Mouse (Mus musculus): Measurements from ENCODE around the gene Cacna1c. TPM values are rescaled to one million over a fixed set of nuclear protein-coding genes. Genes with fewer than 3 reads are reported as not detected.

Cacna1c gene
- polyA plus RNA-seq, 2 experiments = 8.9 to 29.0 TPM

DNA sequence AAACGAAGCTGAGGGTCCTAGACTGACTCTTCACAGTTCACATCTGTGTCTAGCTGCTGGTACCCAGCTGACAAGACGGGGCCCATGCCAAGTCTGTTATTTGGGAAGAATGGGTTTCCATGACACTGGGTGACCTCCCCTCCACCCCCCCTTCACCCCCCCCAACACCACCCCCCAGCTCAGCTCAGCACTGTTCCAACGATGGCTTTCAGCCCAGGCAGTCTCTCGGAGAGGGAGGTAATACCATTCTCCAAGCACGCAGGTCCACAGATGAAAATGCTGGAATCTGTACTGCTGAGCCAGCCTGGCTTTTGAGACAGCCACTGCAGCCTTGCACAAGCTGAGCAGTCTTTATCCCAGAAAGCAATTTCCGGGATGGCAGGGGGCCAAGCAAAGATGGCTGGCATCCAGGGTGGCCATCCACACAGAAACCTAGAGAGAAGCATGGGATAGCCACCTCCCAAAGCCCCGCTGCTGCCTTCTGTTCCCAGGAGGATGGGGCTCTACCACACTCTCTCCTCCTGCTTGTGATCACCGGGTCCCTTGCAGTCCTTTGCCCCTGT lies 41.3 kb upstream of the Cacna1c start:
- Histone ChIP-seq H3K36me3 (ENCODE audit: control insufficient read depth, insufficient read depth, low read length) (no peaks in the 10 kb centered on the region), H3K4me1 (ENCODE audit: control insufficient read depth, insufficient read depth, low read length) (peaks cover 6% of the 10 kb centered on the region; the same call in 1 of the 2 replicates), H3K27ac (replicated peaks; ENCODE audit: low read depth, low read length) (no peak overlapping the region), H3K9me3 (ENCODE audit: control insufficient read depth, low read length) (no peaks in the 10 kb centered on the region), H3K27me3 (ENCODE audit: control insufficient read depth, insufficient read depth, low read length) (no peaks in the 10 kb centered on the region), H3K9ac (ENCODE audit: low read depth, low read length, severe bottlenecking) (no peak overlapping the region), H3K4me2 (replicated peaks; ENCODE audit: low read depth, low read length, severe bottlenecking) (no peak overlapping the region), H3K4me3 (replicated peaks; ENCODE audit: low read length) (no peak overlapping the region)
- 46% methylated on average over 8 of the region's 8 CpGs for WGBS
- no peak for TF ChIP-seq POLR2A (IDR thresholded peaks at IDR 0.05; ENCODE audit: borderline replicate concordance, extremely low read depth, insufficient read depth, insufficient read length)
- ATAC-seq (ENCODE audit: low FRiP score, low read depth) (peak; percentile 68), DNase-seq (ENCODE audit: low spot score) (peak; percentile 64)

DNA sequence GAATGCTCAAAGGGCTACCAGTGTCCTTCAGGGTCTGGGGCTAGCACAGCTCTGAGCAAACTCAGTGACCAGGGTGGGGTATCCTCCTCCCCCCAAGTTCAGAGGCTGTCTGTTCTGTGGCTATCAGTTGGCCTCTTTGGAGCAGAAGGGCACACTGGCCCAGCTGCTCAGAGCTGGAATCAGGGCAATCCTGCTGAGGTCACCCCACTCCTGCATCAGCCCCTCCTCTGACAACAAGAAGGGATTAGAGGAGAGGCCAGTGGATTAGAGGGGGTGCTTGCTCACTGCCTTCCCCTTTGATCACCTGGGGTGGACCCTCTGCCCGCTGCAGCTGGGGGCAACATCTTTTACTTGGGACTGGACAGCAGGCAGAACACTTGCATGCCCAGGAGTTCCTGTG lies 40.0 kb upstream of the Cacna1c start, which contains the start of gene Cacna2d4:
TSS of gene Cacna2d4 (plus strand) at position 286 of the 400 bp plus-strand sequence.
- TF ChIP-seq POLR2A (IDR thresholded peaks at IDR 0.05; ENCODE audit: borderline replicate concordance, extremely low read depth, insufficient read depth, insufficient read length) = no peak
- H3K4me3 ChIP-seq (replicated peaks; ENCODE audit: low read length) = no peak within 1 kb of the TSS
- ATAC-seq (ENCODE audit: low FRiP score, low read depth) = no peak
- 58% methylated on average over 1 of the region's 1 CpGs for WGBS
- no peak within 1 kb of the TSS for H3K4me2 ChIP-seq (replicated peaks; ENCODE audit: low read depth, low read length, severe bottlenecking)
- H3K27me3 ChIP-seq (ENCODE audit: control insufficient read depth, insufficient read depth, low read length) = no peaks in the 10 kb centered on the region
- no peak for DNase-seq (ENCODE audit: low spot score)
- no peaks in the 10 kb centered on the region for H3K36me3 ChIP-seq (ENCODE audit: control insufficient read depth, insufficient read depth, low read length)
- no peaks in the 10 kb centered on the region for H3K9me3 ChIP-seq (ENCODE audit: control insufficient read depth, low read length)
- peaks cover 6% of the 10 kb centered on the region; the same call in 1 of the 2 replicates for H3K4me1 ChIP-seq (ENCODE audit: control insufficient read depth, insufficient read depth, low read length)
- H3K27ac ChIP-seq (replicated peaks; ENCODE audit: low read depth, low read length) = no peak within 1 kb of the TSS
- H3K9ac ChIP-seq (ENCODE audit: low read depth, low read length, severe bottlenecking) = no peak within 1 kb of the TSS

DNA sequence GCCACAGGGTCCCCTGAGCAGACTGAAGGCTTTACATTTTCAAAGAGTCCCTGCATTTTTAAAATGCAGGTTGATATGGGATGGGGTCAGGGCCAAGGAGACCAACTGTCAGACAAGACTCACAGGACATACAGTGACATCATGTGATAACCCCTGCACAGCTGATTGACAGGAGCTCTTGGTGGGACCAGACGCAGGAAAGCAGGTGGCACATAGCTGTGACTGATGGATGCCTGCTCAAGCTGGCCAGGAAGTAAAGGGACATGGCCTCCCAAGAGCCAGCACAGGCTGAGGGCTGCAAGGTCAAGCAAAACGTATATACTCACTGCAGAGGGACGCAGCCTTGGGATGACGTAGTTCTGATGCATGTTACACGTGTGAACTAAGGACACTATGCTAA lies 39.2 kb upstream of the Cacna1c start:
- ATAC-seq (ENCODE audit: low FRiP score, low read depth) (no peak), DNase-seq (ENCODE audit: low spot score) (no peak)
- H3K9me3 ChIP-seq (ENCODE audit: control insufficient read depth, low read length) = no peaks in the 10 kb centered on the region
- no peak overlapping the region for H3K4me2 ChIP-seq (replicated peaks; ENCODE audit: low read depth, low read length, severe bottlenecking)
- H3K27ac ChIP-seq (replicated peaks; ENCODE audit: low read depth, low read length) = no peak overlapping the region
- H3K36me3 ChIP-seq (ENCODE audit: control insufficient read depth, insufficient read depth, low read length) = no peaks in the 10 kb centered on the region
- WGBS = 78% methylated on average over 5 of the region's 5 CpGs
- no peak overlapping the region for H3K9ac ChIP-seq (ENCODE audit: low read depth, low read length, severe bottlenecking)
- no peak overlapping the region for H3K4me3 ChIP-seq (replicated peaks; ENCODE audit: low read length)
- H3K4me1 ChIP-seq (ENCODE audit: control insufficient read depth, insufficient read depth, low read length) = peaks cover 6% of the 10 kb centered on the region; the same call in 1 of the 2 replicates
- no peak for TF ChIP-seq POLR2A (IDR thresholded peaks at IDR 0.05; ENCODE audit: borderline replicate concordance, extremely low read depth, insufficient read depth, insufficient read length)
- H3K27me3 ChIP-seq (ENCODE audit: control insufficient read depth, insufficient read depth, low read length) = no peaks in the 10 kb centered on the region

DNA sequence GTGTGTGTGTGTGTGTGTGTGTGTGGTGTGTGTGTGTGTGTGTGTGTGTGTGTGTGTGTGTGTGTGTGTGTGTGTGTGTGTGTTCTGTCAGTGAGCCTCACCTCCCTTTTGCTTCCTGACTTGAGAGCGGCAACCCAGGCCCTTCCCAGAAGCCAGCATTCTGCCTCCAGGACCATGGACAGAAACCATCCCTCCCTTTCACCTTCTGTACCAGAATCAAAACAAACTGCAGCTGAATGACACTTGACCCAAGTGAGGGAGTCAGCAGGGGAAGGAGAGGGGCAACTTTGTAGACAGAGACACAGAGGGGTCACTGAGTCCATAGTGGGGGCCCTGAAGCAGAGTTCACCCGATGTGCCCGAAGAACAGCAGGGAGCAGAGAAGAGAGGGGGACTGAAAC lies 36.8 kb upstream of the Cacna1c start:
- no peaks in the 10 kb centered on the region for H3K9me3 ChIP-seq (ENCODE audit: control insufficient read depth, low read length)
- H3K4me1 ChIP-seq (ENCODE audit: control insufficient read depth, insufficient read depth, low read length) = peaks cover 6% of the 10 kb centered on the region; the same call in 1 of the 2 replicates
- ATAC-seq (ENCODE audit: low FRiP score, low read depth) (no peak), DNase-seq (ENCODE audit: low spot score) (peak; percentile 52)
- no peak for TF ChIP-seq POLR2A (IDR thresholded peaks at IDR 0.05; ENCODE audit: borderline replicate concordance, extremely low read depth, insufficient read depth, insufficient read length)
- no peaks in the 10 kb centered on the region for H3K36me3 ChIP-seq (ENCODE audit: control insufficient read depth, insufficient read depth, low read length)
- H3K27ac ChIP-seq (replicated peaks; ENCODE audit: low read depth, low read length) = no peak overlapping the region
- no peak overlapping the region for H3K4me2 ChIP-seq (replicated peaks; ENCODE audit: low read depth, low read length, severe bottlenecking)
- H3K4me3 ChIP-seq (replicated peaks; ENCODE audit: low read length) = no peak overlapping the region
- WGBS = 50% methylated on average over 3 of the region's 3 CpGs
- H3K27me3 ChIP-seq (ENCODE audit: control insufficient read depth, insufficient read depth, low read length) = no peaks in the 10 kb centered on the region
- no peak overlapping the region for H3K9ac ChIP-seq (ENCODE audit: low read depth, low read length, severe bottlenecking)

DNA sequence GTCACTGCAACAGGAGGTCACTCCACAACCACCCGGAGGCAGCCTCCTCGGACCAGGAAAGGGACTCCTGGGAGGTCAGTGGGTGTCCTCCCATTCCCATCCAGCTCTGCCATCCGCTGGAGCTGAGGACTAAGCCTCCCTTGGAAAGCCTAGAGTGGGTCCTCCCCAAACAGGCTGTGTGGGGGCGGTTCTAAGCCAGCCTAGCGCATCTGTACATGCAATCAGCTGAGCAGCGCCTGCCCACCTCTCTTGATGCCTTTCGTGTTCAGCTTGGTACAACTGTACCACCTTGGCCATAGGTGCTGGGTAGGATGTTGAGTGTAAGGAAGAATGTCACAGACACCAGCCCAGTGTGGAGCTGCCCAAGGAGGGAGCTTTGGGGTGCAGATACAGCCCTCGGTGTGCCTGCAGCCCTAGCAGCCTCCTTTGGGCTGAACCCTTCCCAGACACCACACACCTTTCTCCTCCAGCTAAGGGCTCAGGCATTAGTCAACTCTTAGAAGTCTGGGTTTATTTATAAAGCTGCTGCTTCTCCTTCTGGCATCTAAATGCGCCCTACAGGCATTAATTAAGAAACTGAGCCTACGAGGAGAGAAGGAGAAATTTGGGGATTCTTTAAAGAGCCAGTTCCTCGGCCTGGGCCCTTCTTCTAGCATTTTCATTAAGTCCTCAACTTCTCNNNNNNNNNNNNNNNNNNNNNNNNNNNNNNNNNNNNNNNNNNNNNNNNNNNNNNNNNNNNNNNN lies 32.8 kb upstream of the Cacna1c start:
- Histone ChIP-seq H3K9ac (ENCODE audit: low read depth, low read length, severe bottlenecking) (no peak overlapping the region), H3K27me3 (ENCODE audit: control insufficient read depth, insufficient read depth, low read length) (no peaks in the 10 kb centered on the region), H3K4me1 (ENCODE audit: control insufficient read depth, insufficient read depth, low read length) (no peaks in the 10 kb centered on the region; the same call in 1 of the 2 replicates), H3K4me3 (replicated peaks; ENCODE audit: low read length) (no peak overlapping the region), H3K36me3 (ENCODE audit: control insufficient read depth, insufficient read depth, low read length) (no peaks in the 10 kb centered on the region), H3K27ac (replicated peaks; ENCODE audit: low read depth, low read length) (no peak overlapping the region), H3K4me2 (replicated peaks; ENCODE audit: low read depth, low read length, severe bottlenecking) (no peak overlapping the region), H3K9me3 (ENCODE audit: control insufficient read depth, low read length) (no peaks in the 10 kb centered on the region)
- DNase-seq (ENCODE audit: low spot score) = no peak
- ATAC-seq (ENCODE audit: low FRiP score, low read depth) = no peak
- 71% methylated on average over 11 of the region's 11 CpGs for WGBS
- no peak for TF ChIP-seq POLR2A (IDR thresholded peaks at IDR 0.05; ENCODE audit: borderline replicate concordance, extremely low read depth, insufficient read depth, insufficient read length)

Measured in limb, embryonic 14.5 days (tissue).